Mouse (Mus musculus) gastrocnemius, postnatal 36 days (tissue): Measurements from ENCODE around the gene Gm10840. TPM values are rescaled to one million over a fixed set of nuclear protein-coding genes. Genes with fewer than 3 reads are reported as not detected.

ENCODE experiments used
- DNase-seq, 2 experiments: peaks; one replicate each; pipeline ENCODE4 v3.0.0; 2022
- intact Hi-C: fragments of 180-260 bp; cut with DNase I; formaldehyde crosslinking; loops from one replicate; pipeline ENCODE4 v1.15.1; 2025
- total RNA-seq, 2 experiments: library from RNA; stranded (reverse); gene quantifications; 2 replicates each; pipeline ENCODE4 v1.2.3; 2021

The Gm10840 gene
- total RNA-seq, 2 experiments from 2014 or later, result not detected

DNA sequence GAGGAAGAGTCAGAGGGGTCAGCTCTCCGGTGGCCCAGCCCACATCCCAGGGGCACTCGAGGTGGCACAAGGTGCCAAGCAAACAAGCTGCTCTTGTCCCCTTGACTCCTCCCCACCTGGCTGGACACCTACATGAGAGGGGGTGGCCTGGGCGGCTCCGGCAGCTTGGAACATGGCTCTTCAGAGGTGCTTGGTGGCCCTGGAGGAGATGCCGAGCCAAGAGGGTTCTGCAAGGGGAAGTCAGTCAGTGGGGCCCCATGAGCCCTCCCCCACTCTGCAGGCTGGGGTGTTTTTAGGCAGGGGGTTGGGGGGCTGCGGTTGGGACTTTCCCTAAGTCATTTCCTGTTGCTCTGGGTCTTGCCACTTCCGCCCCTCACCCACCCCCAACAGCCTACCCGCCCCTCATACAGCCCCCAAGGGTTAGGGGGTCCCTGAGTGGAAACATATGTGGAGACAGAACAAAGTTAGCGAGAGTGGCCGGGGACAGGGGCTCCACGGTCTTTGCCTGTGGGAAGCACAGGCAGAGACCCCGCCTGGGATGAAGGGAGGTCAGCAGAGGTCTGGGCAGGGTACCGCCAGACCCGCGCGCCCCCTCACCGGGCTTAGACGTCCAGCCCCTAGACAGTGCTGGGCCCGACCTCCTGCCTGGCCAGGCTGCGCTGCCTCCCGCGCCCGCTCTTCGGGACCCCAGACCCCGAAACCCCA, 1.3 kb upstream of the Gm10840 start:
- intact Hi-C loops, result loop anchor here (5.0 kb wide), 2 partner anchors 83 to 238 kb away; no protein-coding TSS in a partner anchor
- DNase-seq, result no peak

GRCm38 (mm10) chr11:106159921-106160840, 469 bp upstream of the Gm10840 start:
- DNase-seq, result peak; percentile 55 to 61
- intact Hi-C loops, result loop anchor here (5.0 kb wide), 2 partner anchors 82 to 237 kb away; no protein-coding TSS in a partner anchor

GRCm38 (mm10) chr11:106162237-106162636, 1.6 kb downstream of the Gm10840 start:
- peak in 1 of 2 experiments; percentile 12 for DNase-seq
- intact Hi-C loops, result no loop called here

DNA sequence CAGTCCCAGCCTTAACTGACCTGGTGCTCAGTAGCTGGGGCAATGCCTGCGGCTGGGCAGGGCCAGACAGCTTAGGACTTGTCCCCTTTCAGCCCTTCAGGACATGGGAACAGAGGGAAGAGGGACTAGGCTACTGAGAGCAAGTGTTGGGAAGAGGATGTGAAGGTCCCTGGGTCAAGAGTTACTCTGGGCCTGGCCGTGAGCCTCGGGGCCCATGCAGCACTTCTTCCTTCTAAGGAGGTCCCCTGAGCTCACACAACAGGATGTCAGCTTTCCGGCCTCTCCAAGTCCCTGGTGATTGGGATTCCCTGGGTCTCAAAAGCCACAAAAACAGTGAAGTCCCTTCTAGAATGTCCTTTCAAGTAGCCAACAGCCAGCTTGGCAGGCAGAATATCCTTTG, 2.9 kb downstream of the Gm10840 start:
- intact Hi-C loops, result no loop called here
- DNase-seq, result no peak

GRCm38 (mm10) chr11:106164601-106165180, 4.0 kb downstream of the Gm10840 start:
- no peak for DNase-seq
- intact Hi-C loops, result no loop called here

- intact Hi-C loops, result no loop called here
Observed at GRCm38 (mm10) chr11:106167435-106167834, 6.8 kb downstream of the Gm10840 start.

DNA sequence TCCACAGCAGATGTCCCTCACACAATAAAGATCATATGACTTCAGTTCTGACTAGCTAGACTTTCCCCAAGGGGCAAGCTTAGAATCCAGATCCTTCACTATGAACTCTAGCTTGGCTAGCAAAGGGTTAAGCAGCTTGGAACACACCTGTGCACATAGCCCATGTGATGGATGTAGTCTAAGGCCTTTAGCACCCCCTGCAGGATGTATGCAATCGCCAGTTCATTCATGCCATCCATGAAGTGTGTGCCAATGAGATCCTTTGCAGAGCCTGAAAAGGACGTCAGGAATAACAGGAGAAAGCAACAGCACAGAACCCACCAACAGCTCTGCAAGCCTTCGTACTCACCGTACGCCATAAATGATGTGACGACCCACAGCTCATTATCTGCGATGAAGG, 10.2 kb downstream of the Gm10840 start:
- intact Hi-C loops, result no loop called here

More at GRCm38 (mm10) chr11:106167435-106167834, 6.8 kb downstream of the Gm10840 start:
- no peak for DNase-seq

DNA sequence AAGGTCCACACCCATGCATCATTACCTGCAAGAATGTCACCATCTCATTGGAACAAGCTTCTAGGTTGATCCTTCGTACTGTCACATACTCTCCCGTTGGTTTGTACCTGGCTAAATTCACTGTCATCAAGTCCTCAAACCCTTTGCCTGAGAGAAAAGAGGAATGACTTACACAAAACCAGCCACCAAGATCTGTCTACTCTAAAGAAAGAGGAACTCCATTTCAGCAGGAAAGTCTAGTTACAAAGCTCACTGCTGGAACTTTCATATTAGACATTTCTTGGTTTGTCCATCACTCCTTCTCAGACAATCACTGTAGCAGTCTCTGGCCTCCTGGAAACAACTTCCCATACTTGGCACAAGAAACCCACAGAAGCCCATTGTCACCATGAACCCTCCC, 12.6 kb downstream of the Gm10840 start:
- intact Hi-C loops, result no loop called here
- no peak for DNase-seq

More for the DNA sequence above, 10.2 kb downstream of the Gm10840 start:
- DNase-seq, result no peak

DNA sequence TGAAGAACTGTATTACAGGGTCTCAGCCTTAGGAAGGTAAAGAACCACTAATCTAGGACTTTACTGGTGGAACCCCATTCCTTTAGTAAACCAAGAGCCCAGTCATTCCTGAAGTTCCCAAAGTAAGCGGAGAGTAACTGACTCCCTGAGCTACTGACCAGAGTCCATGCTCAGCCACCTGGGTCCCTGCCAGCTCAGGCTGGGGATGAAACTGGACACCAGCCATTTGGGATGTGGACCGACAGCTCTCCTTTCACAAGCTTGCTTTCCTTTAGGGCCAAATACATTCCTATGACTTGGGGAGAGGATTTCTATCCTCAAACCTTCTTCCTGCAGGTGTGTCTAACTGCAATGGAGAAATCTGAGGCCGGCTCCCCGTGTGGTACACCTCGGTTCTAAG, 13.7 kb downstream of the Gm10840 start:
- DNase-seq, result peak; percentile 37 to 52

DNA sequence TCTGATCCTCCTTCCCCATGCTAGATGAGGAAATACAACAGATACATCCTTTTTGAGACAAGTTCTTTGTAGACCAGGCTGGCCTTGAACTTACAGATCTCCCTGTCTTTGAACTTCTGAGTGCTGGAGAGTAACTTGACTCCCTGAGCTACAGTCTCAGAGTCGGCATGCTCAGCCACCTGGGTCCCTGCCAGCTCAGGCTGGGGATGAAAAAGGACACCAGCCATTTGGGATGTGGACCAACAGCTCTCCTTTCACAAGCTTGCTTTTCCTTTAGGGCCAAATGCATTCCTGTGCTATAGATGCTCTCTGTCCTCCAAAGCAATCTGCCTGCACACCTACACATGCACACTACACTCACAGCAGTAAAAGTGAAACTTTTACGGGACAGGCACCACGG, 14.4 kb downstream of the Gm10840 start:
- intact Hi-C loops, result no loop called here
- peak in 1 of 2 experiments; percentile 56 for DNase-seq

More for the DNA sequence above, 13.7 kb downstream of the Gm10840 start:
- intact Hi-C loops, result no loop called here

DNA sequence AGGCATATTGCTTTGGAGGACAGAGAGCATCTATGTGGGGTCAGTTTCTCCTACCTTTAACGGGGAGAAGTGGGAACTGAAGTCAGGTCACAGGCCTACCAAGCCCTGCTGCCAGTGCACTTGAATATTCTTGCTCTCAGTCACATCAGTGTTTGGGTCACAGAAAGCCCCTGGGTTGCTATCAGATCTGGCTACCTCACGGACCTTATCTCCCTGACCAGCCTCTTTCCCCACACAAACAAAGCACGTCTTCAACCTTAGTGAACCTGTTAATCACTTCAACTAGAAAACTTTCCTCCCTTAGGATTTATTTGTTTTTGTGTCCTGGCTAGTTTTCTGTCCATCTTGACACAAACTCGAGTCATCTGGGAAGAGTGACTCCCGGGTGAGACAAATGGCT, 15.7 kb downstream of the Gm10840 start:
- intact Hi-C loops, result no loop called here
- no peak for DNase-seq

GRCm38 (mm10) chr11:106178036-106178782, 17.6 kb downstream of the Gm10840 start:
- DNase-seq, result no peak
- intact Hi-C loops, result no loop called here

DNA sequence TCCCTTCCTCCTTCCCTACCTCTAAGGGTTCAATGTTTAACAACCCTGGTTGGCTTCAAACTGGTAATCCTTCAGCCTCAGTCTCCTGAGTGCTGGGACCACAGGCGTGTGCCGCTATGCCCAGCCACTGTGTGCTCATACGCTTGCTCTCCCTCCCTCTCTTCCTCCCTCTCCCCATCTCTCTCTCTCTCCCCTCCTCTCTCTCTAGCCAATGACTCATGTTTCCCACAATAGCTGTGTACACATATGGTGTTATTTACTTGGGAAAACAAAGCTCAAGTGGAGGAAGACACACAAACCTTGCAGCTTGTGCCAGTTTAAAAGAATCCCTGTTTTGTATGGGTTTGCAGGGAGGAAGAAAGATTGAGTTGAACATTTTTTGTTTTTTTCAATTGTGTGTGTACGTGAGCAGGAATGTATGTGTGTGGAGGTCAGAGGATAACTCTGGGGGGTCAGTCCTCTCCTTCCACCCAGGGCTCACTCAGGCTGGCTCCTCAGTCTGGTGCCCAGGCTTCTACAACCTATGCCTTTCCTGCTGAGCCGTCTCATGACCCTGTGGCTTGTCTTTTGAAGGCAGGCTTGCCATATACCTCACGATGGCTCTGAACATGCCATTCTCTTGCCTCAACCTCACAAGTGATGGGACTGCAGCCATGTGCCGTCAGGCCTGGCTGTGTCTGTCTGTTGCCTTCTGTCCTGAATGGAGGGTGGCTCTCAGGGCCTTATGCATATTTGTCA, 19.2 kb downstream of the Gm10840 start:
- DNase-seq, result no peak
- intact Hi-C loops, result no loop called here

- no peak for DNase-seq
Observed at GRCm38 (mm10) chr11:106180449-106180801, 19.8 kb downstream of the Gm10840 start.

DNA sequence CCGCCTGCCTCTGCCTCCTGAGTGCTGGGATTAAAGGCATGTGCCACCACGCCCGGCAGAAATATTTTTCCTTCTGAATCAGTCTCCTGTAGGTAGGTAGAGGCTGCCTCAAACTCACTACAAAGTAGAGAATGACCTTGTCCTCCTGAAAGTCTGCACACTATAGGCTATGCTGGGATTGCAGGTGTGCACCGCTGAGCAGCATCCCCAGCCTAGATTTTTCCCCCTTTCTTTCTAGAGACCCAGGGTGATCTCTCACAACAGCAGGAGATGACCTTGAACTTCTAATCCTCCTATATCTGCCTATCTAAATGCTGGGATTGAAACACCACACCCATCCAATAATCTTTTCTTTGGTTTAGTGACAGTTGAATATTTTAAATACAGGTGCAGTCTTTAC, 26.7 kb downstream of the Gm10840 start:
- intact Hi-C loops, result no loop called here
- DNase-seq, result no peak

More at GRCm38 (mm10) chr11:106180449-106180801, 19.8 kb downstream of the Gm10840 start:
- intact Hi-C loops, result no loop called here

GRCm38 (mm10) chr11:106191716-106192115, 31.1 kb downstream of the Gm10840 start:
- no peak for DNase-seq
- intact Hi-C loops, result no loop called here

DNA sequence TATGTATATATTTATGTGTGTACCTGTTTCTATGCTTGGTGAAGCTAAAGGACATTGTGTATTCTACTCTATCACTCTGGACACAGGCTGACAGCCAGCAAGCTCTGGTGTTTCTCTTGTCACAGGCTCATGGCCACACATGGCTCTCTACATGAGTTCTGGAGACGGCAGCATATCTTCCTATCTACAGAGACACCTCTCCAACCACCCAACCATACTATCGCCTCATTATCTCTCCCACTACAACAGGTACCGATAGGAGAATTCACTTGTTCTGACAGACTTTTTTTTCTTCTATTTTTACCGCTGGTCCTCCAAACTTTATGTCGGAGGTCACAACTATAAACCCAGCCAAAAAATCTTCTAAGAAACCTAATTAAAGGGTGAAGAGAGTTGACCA, 31.6 kb downstream of the Gm10840 start:
- intact Hi-C loops, result no loop called here
- no peak for DNase-seq

DNA sequence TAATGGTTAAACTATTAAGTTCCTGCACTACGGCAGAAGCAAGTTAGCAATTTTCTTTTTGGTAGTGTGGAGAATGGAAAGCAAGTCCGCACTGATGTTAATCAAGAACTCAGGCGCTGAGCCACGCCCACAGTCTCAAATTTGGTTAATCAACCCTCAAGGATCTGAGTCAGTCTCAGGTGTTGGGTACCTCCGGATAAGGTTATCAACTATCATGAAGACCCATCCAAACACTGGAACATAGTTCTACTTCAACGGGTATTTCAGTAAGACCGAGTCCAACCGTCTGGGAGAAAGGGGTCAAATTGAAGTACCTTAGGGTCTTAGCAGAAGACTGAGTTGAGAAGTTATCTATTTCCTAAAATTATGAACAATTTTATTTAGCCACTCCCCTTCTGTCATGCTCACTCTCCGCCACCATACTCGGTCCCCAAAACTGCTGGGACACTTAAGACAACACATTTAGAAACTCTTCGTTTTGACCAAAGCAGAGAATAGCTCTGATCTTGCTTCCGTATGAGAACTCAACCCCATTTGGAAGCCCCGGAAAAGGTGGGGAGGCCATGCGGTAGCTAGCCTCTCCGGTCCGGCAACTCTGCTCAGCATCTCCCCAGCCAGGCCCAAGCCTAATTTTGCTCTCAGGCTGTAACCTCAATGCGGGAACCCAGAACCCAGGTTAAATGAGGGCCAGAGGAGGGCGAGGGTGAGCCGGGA, 32.2 kb downstream of the Gm10840 start:
- no peak for DNase-seq
- intact Hi-C loops, result no loop called here
